Mouse (Mus musculus): Measurements from ENCODE around the gene Simc1. TPM values are rescaled to one million over a fixed set of nuclear protein-coding genes. Genes with fewer than 3 reads are reported as not detected.

Gene Simc1
- polyA plus RNA-seq, 1 experiment from 2014 or later: 4.4 TPM

DNA sequence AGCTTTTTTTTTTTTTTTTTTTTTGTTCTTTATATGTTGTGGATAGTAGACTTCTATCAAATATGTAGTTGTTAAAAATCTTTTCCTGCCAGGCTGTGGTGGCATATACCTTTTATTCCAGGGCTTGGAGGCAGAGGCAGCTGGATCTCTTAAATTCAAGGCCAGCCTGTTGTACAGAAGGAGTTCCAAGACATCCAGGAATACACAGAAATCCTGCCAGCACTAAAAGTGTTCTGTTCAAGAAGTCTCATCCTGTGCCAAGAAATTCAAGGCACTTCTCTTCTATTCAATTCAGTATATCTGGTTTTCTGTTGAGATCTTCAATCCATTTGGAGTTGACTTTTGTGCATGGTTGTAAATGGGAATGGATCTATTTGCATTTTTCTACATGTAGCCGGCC is 2.3 kb downstream of the Simc1 start:
- no peak overlapping the region for H3K27ac ChIP-seq (ENCODE audit: low read length)
- no peaks in the 10 kb centered on the region for H3K9me3 ChIP-seq (replicated peaks; ENCODE audit: control insufficient read depth, low read length)
- no peak overlapping the region for H3K9ac ChIP-seq (ENCODE audit: low read length)
- no peak for ATAC-seq (replicated peaks; ENCODE audit: extremely low read depth, insufficient read depth, low FRiP score)
- WGBS: 95% methylated on average over 1 of the region's 1 CpGs
- H3K4me1 ChIP-seq (ENCODE audit: control insufficient read depth, insufficient read depth, low read length): peaks cover 5% of the 10 kb centered on the region
- H3K27me3 ChIP-seq (ENCODE audit: control insufficient read depth, insufficient read depth, low read length): no peaks in the 10 kb centered on the region; the same call in 1 of the 2 replicates
- H3K36me3 ChIP-seq (ENCODE audit: control insufficient read depth, insufficient read depth): no peaks in the 10 kb centered on the region
- H3K4me3 ChIP-seq (ENCODE audit: low read length): no peak overlapping the region
- no peak overlapping the region for H3K4me2 ChIP-seq (ENCODE audit: low read depth, low read length)

DNA sequence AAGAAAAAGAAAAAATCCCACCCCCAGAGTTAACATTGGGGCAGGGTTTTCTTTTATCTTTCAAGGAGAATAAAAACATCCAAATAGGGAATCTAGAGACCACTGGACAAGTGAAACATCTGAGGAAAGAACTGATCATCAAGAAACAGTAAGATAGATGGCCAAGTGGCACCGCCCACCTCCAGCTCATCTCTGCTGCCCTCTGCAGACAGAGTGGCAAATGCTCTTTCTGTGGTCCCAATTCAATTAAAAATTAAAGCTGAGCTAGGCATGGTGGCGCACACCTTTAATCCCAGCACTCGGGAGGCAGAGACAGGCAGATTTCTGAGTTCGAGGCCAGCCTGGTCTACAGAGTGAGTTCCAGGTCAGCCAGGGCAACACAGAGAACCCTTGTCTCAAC is 16.6 kb downstream of the Simc1 start:
- Histone ChIP-seq H3K27ac (ENCODE audit: low read length) (no peak overlapping the region), H3K9me3 (replicated peaks; ENCODE audit: control insufficient read depth, low read length) (peaks cover 6% of the 10 kb centered on the region), H3K4me1 (ENCODE audit: control insufficient read depth, insufficient read depth, low read length) (no peaks in the 10 kb centered on the region), H3K9ac (ENCODE audit: low read length) (no peak overlapping the region), H3K27me3 (ENCODE audit: control insufficient read depth, insufficient read depth, low read length) (no peaks in the 10 kb centered on the region), H3K4me2 (ENCODE audit: low read depth, low read length) (no peak overlapping the region), H3K36me3 (ENCODE audit: control insufficient read depth, insufficient read depth) (peaks cover 10% of the 10 kb centered on the region; the same call in 1 of the 2 replicates), H3K4me3 (ENCODE audit: low read length) (no peak overlapping the region)
- 96% methylated on average over 4 of the region's 4 CpGs for WGBS
- ATAC-seq (replicated peaks; ENCODE audit: extremely low read depth, insufficient read depth, low FRiP score): no peak

DNA sequence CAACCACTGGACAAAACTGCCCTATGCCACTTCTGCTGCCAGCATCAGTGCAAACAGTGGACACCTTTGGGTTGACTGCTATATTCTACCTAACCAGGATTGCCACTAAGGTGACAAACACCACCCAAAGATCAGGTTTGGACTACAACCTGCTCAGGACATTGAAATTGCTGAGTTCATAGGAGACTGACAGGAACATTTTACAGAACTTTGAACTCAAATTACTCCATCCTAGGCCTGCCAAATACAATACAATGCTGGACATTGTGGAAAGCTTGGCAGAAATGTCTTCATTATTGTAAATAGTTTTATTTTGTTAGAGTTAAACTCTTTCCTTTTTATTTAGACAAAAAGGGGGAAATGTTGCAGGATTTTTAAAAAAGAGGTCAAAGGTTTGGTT is 17.6 kb downstream of the Simc1 start:
- Histone ChIP-seq H3K4me2 (ENCODE audit: low read depth, low read length) (no peak overlapping the region), H3K4me1 (ENCODE audit: control insufficient read depth, insufficient read depth, low read length) (no peaks in the 10 kb centered on the region), H3K9me3 (replicated peaks; ENCODE audit: control insufficient read depth, low read length) (no peaks in the 10 kb centered on the region), H3K36me3 (ENCODE audit: control insufficient read depth, insufficient read depth) (peaks cover 14% of the 10 kb centered on the region), H3K4me3 (ENCODE audit: low read length) (no peak overlapping the region), H3K27me3 (ENCODE audit: control insufficient read depth, insufficient read depth, low read length) (no peaks in the 10 kb centered on the region), H3K27ac (ENCODE audit: low read length) (no peak overlapping the region), H3K9ac (ENCODE audit: low read length) (no peak overlapping the region)
- no peak for ATAC-seq (replicated peaks; ENCODE audit: extremely low read depth, insufficient read depth, low FRiP score)

DNA sequence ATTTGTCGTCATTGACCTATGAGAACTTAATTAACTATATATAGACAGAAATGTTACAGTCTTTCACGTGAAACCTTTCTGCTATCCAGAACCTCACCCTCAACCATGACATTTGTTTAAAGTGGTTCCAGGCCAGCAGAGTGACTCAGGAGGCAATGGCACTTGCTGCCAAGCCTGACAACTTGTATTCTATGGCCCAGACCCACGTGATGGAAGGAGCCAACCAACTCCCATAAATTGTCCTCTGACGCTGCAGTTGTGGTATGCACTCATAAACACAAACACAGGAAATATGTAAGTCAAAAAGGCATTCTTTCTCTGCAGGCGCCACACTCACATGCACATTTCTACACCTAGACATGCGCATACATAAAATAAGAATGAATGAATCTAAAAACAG is 23.6 kb downstream of the Simc1 start:
- Histone ChIP-seq H3K36me3 (ENCODE audit: control insufficient read depth, insufficient read depth) (peaks cover 37% of the 10 kb centered on the region), H3K4me1 (ENCODE audit: control insufficient read depth, insufficient read depth, low read length) (no peaks in the 10 kb centered on the region), H3K4me2 (ENCODE audit: low read depth, low read length) (no peak overlapping the region), H3K9me3 (replicated peaks; ENCODE audit: control insufficient read depth, low read length) (no peaks in the 10 kb centered on the region), H3K9ac (ENCODE audit: low read length) (no peak overlapping the region), H3K27ac (ENCODE audit: low read length) (no peak overlapping the region), H3K4me3 (ENCODE audit: low read length) (no peak overlapping the region), H3K27me3 (ENCODE audit: control insufficient read depth, insufficient read depth, low read length) (no peaks in the 10 kb centered on the region)
- no peak for ATAC-seq (replicated peaks; ENCODE audit: extremely low read depth, insufficient read depth, low FRiP score)
- WGBS: 85% methylated on average over 6 of the region's 6 CpGs

DNA sequence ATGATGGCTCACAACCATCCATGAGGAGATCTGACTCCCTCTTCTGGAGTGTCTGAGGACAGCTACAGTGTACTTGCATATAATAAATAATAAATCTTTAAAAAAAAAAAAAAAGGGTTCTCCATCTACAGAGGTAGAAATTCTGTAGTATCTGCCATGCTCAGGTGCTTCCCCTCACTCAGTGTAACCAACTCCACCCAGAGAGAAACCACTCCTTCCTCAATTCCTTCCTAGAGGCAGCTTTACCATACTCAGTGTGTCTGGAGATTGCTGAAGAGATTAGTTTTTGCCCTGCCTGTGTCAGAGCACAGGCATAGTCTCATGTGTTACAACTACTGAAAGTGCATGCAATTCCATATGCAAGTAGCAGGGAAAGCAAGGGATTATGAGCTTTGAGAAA is 28.6 kb downstream of the Simc1 start:
- Histone ChIP-seq H3K27ac (ENCODE audit: low read length) (no peak overlapping the region), H3K9ac (ENCODE audit: low read length) (no peak overlapping the region), H3K27me3 (ENCODE audit: control insufficient read depth, insufficient read depth, low read length) (no peaks in the 10 kb centered on the region), H3K4me2 (ENCODE audit: low read depth, low read length) (no peak overlapping the region), H3K36me3 (ENCODE audit: control insufficient read depth, insufficient read depth) (peaks cover 28% of the 10 kb centered on the region), H3K4me3 (ENCODE audit: low read length) (no peak overlapping the region), H3K4me1 (ENCODE audit: control insufficient read depth, insufficient read depth, low read length) (no peaks in the 10 kb centered on the region), H3K9me3 (replicated peaks; ENCODE audit: control insufficient read depth, low read length) (no peaks in the 10 kb centered on the region)
- ATAC-seq (replicated peaks; ENCODE audit: extremely low read depth, insufficient read depth, low FRiP score): no peak

DNA sequence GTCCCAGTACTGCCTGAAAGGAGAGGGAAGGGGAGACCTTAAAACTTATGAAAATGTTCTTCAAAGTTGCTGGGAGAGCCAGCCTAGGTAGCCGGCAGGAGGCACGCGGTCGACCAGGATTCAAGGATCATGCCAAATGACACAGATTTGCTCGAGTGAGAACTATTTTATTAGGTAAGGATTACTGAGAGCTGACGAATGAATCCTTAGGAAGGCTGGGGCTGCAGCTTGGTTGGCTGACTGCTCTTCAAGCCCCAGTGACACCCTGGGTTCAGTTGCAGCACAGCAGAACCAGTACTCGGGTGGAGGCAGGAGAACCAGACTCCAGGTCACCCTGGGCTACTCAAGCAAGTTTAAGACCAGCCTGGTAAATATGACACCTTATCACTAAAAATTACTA is 44.5 kb downstream of the Simc1 start:
- Histone ChIP-seq H3K9ac (ENCODE audit: low read length) (no peak overlapping the region), H3K27me3 (ENCODE audit: control insufficient read depth, insufficient read depth, low read length) (no peaks in the 10 kb centered on the region), H3K4me2 (ENCODE audit: low read depth, low read length) (no peak overlapping the region), H3K4me1 (ENCODE audit: control insufficient read depth, insufficient read depth, low read length) (no peaks in the 10 kb centered on the region), H3K9me3 (replicated peaks; ENCODE audit: control insufficient read depth, low read length) (no peaks in the 10 kb centered on the region; the same call in 1 of the 2 replicates), H3K36me3 (ENCODE audit: control insufficient read depth, insufficient read depth) (peaks cover 34% of the 10 kb centered on the region), H3K27ac (ENCODE audit: low read length) (no peak overlapping the region), H3K4me3 (ENCODE audit: low read length) (no peak overlapping the region)
- no peak for ATAC-seq (replicated peaks; ENCODE audit: extremely low read depth, insufficient read depth, low FRiP score)
- WGBS: 79% methylated on average over 7 of the region's 7 CpGs

DNA sequence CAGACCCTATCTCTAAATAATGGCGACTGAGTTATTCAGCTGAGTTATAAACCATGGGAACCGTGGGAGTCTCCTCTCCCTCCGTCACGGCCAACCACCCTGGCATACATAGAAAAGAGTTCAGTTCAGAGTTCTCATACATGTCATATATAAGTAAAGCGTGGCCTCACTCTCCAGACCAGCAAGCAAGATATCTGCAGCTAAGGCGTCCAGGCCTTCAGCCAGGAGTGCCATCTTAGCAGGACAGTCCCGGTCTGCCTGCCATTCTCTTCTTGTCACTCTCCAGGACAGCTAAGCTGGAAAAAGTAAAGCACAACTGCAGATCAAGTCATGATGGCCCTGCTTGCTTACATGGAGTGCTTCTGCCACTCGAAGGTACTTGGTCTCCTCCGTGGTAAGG is 52.6 kb downstream of the Simc1 start:
- Histone ChIP-seq H3K9me3 (replicated peaks; ENCODE audit: control insufficient read depth, low read length) (no peaks in the 10 kb centered on the region), H3K4me1 (ENCODE audit: control insufficient read depth, insufficient read depth, low read length) (no peaks in the 10 kb centered on the region), H3K4me3 (ENCODE audit: low read length) (no peak overlapping the region), H3K27ac (ENCODE audit: low read length) (no peak overlapping the region), H3K27me3 (ENCODE audit: control insufficient read depth, insufficient read depth, low read length) (no peaks in the 10 kb centered on the region), H3K36me3 (ENCODE audit: control insufficient read depth, insufficient read depth) (peaks cover 69% of the 10 kb centered on the region), H3K9ac (ENCODE audit: low read length) (no peak overlapping the region), H3K4me2 (ENCODE audit: low read depth, low read length) (no peak overlapping the region)
- no peak for ATAC-seq (replicated peaks; ENCODE audit: extremely low read depth, insufficient read depth, low FRiP score)
- WGBS: 93% methylated on average over 9 of the region's 9 CpGs

DNA sequence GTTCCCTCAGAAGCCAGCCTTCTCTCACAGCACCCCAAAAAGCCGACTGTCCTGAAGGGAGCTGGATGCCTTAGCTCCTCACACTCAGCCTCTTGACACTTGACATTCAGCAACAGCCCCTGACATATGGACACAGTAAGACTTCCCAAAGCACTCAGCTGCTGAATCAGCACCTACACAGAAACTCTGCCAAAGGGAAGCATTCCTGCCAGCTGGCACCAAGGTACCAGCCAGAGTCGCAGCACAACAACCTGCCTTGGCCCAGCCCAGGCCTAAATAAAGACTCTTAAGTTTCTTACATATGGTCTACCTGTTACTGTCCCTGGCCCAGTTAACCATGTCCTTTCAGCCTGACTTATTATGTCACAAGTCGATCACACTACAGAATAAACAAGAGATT is 53.2 kb downstream of the Simc1 start:
- Histone ChIP-seq H3K27ac (ENCODE audit: low read length) (no peak overlapping the region), H3K9ac (ENCODE audit: low read length) (no peak overlapping the region), H3K9me3 (replicated peaks; ENCODE audit: control insufficient read depth, low read length) (no peaks in the 10 kb centered on the region), H3K36me3 (ENCODE audit: control insufficient read depth, insufficient read depth) (peaks cover 66% of the 10 kb centered on the region), H3K4me1 (ENCODE audit: control insufficient read depth, insufficient read depth, low read length) (no peaks in the 10 kb centered on the region), H3K27me3 (ENCODE audit: control insufficient read depth, insufficient read depth, low read length) (no peaks in the 10 kb centered on the region), H3K4me2 (ENCODE audit: low read depth, low read length) (no peak overlapping the region), H3K4me3 (ENCODE audit: low read length) (no peak overlapping the region)
- ATAC-seq (replicated peaks; ENCODE audit: extremely low read depth, insufficient read depth, low FRiP score): no peak
- 85% methylated on average over 3 of the region's 3 CpGs for WGBS

DNA sequence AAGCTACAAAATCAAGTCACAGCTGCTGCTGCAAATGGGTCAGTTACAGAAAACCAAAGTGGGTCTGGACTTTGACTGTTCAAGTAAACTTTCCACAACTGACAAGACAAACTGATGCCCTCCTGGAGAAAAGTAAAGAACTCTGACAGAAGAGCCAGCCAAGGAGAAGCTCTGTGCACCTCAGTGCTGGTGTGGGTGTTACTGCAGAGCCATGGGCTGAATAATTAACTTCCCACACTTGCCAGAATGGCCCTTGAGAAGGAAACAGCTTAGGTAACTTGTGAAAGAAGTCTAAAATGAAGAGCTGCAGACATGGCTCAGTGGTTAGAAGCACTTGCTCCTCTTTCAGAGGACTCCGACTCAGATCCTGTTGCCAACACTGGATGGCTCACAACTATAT is 54.1 kb downstream of the Simc1 start:
- Histone ChIP-seq H3K9ac (ENCODE audit: low read length) (no peak overlapping the region), H3K4me1 (ENCODE audit: control insufficient read depth, insufficient read depth, low read length) (no peaks in the 10 kb centered on the region), H3K27me3 (ENCODE audit: control insufficient read depth, insufficient read depth, low read length) (no peaks in the 10 kb centered on the region), H3K4me2 (ENCODE audit: low read depth, low read length) (no peak overlapping the region), H3K27ac (ENCODE audit: low read length) (no peak overlapping the region), H3K4me3 (ENCODE audit: low read length) (no peak overlapping the region), H3K9me3 (replicated peaks; ENCODE audit: control insufficient read depth, low read length) (no peaks in the 10 kb centered on the region), H3K36me3 (ENCODE audit: control insufficient read depth, insufficient read depth) (peaks cover 65% of the 10 kb centered on the region)
- 90% methylated on average over 1 of the region's 1 CpGs for WGBS
- ATAC-seq (replicated peaks; ENCODE audit: extremely low read depth, insufficient read depth, low FRiP score): no peak

DNA sequence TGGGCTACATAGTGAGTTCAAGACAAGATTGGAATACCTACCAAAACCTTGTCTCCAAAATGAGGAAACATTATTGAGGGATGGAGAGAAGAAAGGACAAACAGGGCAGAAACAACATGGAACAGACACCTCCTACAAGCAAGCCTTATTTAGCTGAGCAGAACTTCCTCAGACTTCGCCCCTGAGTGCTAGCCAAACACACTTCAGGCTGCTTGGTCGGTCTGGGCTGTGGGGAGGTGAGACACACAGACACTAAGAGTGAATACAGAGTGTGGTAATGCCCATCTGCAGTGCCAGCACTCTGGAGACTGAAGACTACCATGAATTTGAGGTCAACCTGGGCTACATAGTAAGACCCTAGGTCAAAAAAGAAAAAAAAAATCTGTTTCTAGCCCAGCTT is 56.1 kb downstream of the Simc1 start:
- H3K9ac ChIP-seq (ENCODE audit: low read length): no peak overlapping the region
- H3K9me3 ChIP-seq (replicated peaks; ENCODE audit: control insufficient read depth, low read length): no peaks in the 10 kb centered on the region
- 92% methylated on average over 2 of the region's 2 CpGs for WGBS
- no peak for ATAC-seq (replicated peaks; ENCODE audit: extremely low read depth, insufficient read depth, low FRiP score)
- no peak overlapping the region for H3K4me3 ChIP-seq (ENCODE audit: low read length)
- no peak overlapping the region for H3K4me2 ChIP-seq (ENCODE audit: low read depth, low read length)
- H3K27me3 ChIP-seq (ENCODE audit: control insufficient read depth, insufficient read depth, low read length): no peaks in the 10 kb centered on the region
- H3K27ac ChIP-seq (ENCODE audit: low read length): no peak overlapping the region
- H3K36me3 ChIP-seq (ENCODE audit: control insufficient read depth, insufficient read depth): peaks cover 55% of the 10 kb centered on the region
- H3K4me1 ChIP-seq (ENCODE audit: control insufficient read depth, insufficient read depth, low read length): peaks cover 7% of the 10 kb centered on the region
